Mouse (Mus musculus): ENCODE results near the gene Abca8b.

DNA sequence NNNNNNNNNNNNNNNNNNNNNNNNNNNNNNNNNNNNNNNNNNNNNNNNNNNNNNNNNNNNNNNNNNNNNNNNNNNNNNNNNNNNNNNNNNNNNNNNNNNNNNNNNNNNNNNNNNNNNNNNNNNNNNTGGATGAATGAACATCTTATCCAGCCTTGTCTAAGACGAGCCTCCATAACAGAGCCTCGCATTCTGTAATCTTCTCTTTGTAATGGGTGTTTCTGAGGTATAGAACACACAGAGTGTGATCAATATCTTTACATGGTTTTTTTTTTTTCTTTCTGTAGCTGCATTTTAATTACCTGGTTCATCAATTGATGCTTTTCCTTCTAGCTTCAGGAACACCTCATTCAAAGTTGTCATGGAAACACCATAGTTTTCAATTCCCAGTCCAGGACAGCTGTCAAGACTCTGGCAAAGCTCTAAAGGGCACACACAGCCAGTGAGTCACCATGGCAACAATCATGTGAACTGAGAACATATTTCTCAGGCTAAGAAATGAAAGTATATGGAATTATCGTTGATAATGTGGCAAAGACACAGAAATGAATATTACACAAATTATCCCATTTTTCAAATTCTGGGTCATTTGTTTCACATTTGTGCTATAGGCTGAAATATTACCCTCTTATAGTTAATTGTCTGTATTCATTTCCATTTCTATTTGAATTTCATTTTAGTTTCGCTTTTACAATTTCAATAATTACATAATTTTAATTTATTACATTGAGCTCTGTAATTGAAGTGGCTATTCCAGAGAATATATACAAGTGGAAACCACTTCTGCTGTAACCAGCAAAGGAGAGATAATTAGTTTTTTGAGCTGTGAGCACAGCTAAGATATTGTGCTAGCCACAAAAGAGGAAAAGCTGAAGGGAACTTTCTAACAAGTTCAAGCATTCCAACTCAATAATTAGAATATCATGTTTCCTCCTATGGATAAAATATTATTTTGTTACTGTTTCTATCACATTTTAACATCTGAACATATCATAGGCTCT is 33.9 kb downstream of the Abca8b start:
- TF ChIP-seq CTCF (IDR thresholded peaks at IDR 0.05; ENCODE audit: low read depth, low read length): no peak
- TF ChIP-seq POLR2AphosphoS5 (IDR thresholded peaks at IDR 0.05; ENCODE audit: insufficient replicate concordance, low read depth, low read length): no peak

Measured in G1E (cell line).